Mouse (Mus musculus) bone marrow, adult 2 months (tissue): ENCODE measurements around the gene Nbr1.

Experiments
- CTCF ChIP-seq: fragments of 200-500 bp; IDR thresholded peaks from 2 replicates; pipeline ENCODE4 v1.5.1; 2011; ENCODE audit warnings: low read length, control low read depth; ENCODE audit not compliant: control insufficient read depth, insufficient read depth
- POLR2A ChIP-seq: fragments of 200-500 bp; IDR thresholded peaks from 2 replicates; pipeline ENCODE4 v1.6.1; 2011; ENCODE audit warnings: low read depth, mild to moderate bottlenecking, control low read depth, low read length, borderline replicate concordance; ENCODE audit not compliant: control insufficient read depth

DNA sequence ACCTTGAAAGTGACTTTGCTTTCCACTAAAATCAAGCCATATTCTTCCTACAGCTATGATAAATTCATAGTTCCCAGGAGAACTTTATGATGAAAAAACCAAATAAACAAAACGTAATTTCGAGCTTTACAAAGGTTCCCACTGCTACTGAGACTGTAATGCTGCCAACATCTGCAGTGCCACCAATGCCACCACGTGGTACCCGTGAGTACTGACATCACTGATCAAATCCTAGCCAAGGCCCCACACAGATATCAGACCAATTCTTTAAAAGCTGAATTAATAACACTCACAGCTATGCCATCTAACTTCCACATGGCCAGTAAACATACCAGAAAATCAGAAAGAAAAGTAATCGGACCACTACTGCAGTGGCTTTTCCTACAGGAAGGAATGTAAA, 33.0 kb upstream of the Nbr1 start:
- TF ChIP-seq CTCF: no peak
- no peak for TF ChIP-seq POLR2A
